Mouse (Mus musculus): ENCODE measurements around the gene Gemin6. TPM values are rescaled to one million over a fixed set of nuclear protein-coding genes. Genes with fewer than 3 reads are reported as not detected.
"Not testable (repeated sequence)": the region's sequence is repeated elsewhere in the genome, so short reads cannot be mapped to it uniquely, and the experiment has no call there.

Gemin6 gene
- total and polyA plus RNA-seq, 3 experiments: 19.6 to 25.3 TPM; not detected in 1

DNA sequence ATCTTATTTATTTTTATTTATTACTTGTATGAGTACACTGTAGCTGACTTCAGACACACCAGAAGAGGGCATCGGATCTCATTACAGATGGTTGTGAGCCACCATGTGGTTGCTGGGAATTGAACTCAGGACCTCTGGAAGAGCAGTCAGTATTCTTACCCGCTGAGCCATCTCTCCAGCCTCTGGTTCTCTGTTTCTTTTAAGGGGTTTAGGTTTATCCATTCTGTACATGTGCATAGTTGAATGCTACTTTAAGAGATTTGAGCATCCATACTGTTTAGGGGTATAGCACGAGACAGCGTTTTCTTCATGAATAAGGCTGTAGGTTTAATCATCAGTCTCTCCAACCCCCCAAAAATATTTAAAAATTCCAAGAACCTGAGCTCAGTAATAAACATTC is 10.2 kb upstream of the Gemin6 start:
- H3K9ac ChIP-seq (ENCODE audit: control insufficient read depth, low read depth, low read length, poor library complexity, severe bottlenecking); H3K4me1 ChIP-seq (ENCODE audit: control insufficient read depth in 1 of 2, insufficient read depth in 2 of 2, low read length in 2 of 2); H3K27me3 ChIP-seq (ENCODE audit: control insufficient read depth in 1 of 2, insufficient read depth in 2 of 2, low read length in 2 of 2); H3K27ac ChIP-seq (ENCODE audit: control insufficient read depth, low read depth, low read length); H3K36me3 ChIP-seq (ENCODE audit: control insufficient read depth in 1 of 2, insufficient read depth in 2 of 2, low read length in 2 of 2); H3K79me2 ChIP-seq (ENCODE audit: control insufficient read depth, insufficient read depth, low read length, poor library complexity); H3K9me3 ChIP-seq (replicated peaks; ENCODE audit: insufficient read depth, low read length); DNase-seq (ENCODE audit: low read depth, low spot score); H3K4me3 ChIP-seq (ENCODE audit: control insufficient read depth in 1 of 2, insufficient read depth in 1 of 2, low read depth in 2 of 2, low read length in 2 of 2): not testable (repeated sequence)
- TF ChIP-seq TBP (IDR thresholded peaks at IDR 0.05; ENCODE audit: low read depth, low read length): peak; percentile 86

DNA sequence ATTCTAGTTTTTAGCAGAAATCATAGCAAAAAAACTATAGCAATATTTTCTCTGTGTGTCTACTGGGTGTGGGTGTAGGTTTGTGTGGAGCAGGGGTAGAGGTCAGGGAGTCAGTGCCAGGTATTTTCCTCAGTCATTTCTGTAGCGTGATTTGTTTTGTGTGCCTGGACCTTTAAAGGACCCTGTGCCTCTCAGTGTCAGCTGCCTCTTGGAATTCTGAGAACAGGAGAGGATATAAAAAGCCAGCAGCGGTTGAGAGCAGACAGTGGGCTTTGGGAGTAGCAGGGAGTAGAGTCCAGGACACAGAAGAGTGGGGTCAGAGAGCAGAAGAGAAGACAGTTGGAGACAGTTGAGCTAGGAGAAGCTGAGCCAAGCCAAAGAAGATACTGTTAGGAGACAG is 4.1 kb upstream of the Gemin6 start:
- Histone ChIP-seq H3K79me2 (ENCODE audit: control insufficient read depth, insufficient read depth, low read length, poor library complexity) (no peaks in the 10 kb centered on the region), H3K27ac (ENCODE audit: control insufficient read depth, low read depth, low read length) (0 out of 2 replicates have a peak overlapping the region, but pooled peaks have one; percentile 4), H3K4me1 (ENCODE audit: control insufficient read depth in 1 of 2, insufficient read depth in 2 of 2, low read length in 2 of 2) (peaks cover 9 to 20% of the 10 kb centered on the region in 2 experiments), H3K4me3 (ENCODE audit: control insufficient read depth in 1 of 2, insufficient read depth in 1 of 2, low read depth in 2 of 2, low read length in 2 of 2) (no peak overlapping the region), H3K9me3 (replicated peaks; ENCODE audit: insufficient read depth, low read length) (no peaks in the 10 kb centered on the region), H3K27me3 (ENCODE audit: control insufficient read depth in 1 of 2, insufficient read depth in 2 of 2, low read length in 2 of 2) (peaks cover 0 to 2% of the 10 kb centered on the region in 2 experiments; a peak in 1 of 4 replicates), H3K9ac (ENCODE audit: control insufficient read depth, low read depth, low read length, poor library complexity, severe bottlenecking) (no peak overlapping the region), H3K36me3 (ENCODE audit: control insufficient read depth in 1 of 2, insufficient read depth in 2 of 2, low read length in 2 of 2) (peaks cover 0 to 19% of the 10 kb centered on the region in 2 experiments; a peak in 2 of 4 replicates)
- TF ChIP-seq USF1 (IDR thresholded peaks at IDR 0.05; ENCODE audit: low read depth, low read length) (no peak), MYB (IDR thresholded peaks at IDR 0.05; ENCODE audit: low read depth, low read length) (no peak), USF2 (IDR thresholded peaks at IDR 0.05; ENCODE audit: borderline replicate concordance in 1 of 2, insufficient read depth in 1 of 2, low read depth in 1 of 2, low read length in 2 of 2) (no peak), ZC3H11A (IDR thresholded peaks at IDR 0.05; ENCODE audit: low read depth, low read length) (no peak), ELF1 (IDR thresholded peaks at IDR 0.05; ENCODE audit: low read depth, low read length) (no peak), EP300 (IDR thresholded peaks at IDR 0.05; ENCODE audit: low read depth in 1 of 2, low read length in 2 of 2) (no peak), TAL1 (IDR thresholded peaks at IDR 0.05; ENCODE audit: low read length) (no peak), ZMIZ1 (IDR thresholded peaks at IDR 0.05; ENCODE audit: low read depth, low read length) (no peak), SMC3 (IDR thresholded peaks at IDR 0.05; ENCODE audit: low read depth, low read length) (no peak), HCFC1 (IDR thresholded peaks at IDR 0.05; ENCODE audit: low read depth, low read length) (no peak), GATA1 (IDR thresholded peaks at IDR 0.05; ENCODE audit: low read depth, low read length) (no peak), ZNF384 (IDR thresholded peaks at IDR 0.05; ENCODE audit: low read depth, low read length) (no peak), NELFE (IDR thresholded peaks at IDR 0.05; ENCODE audit: low read depth, low read length) (no peak)
- DNase-seq (ENCODE audit: low read depth, low spot score): no peak

DNA sequence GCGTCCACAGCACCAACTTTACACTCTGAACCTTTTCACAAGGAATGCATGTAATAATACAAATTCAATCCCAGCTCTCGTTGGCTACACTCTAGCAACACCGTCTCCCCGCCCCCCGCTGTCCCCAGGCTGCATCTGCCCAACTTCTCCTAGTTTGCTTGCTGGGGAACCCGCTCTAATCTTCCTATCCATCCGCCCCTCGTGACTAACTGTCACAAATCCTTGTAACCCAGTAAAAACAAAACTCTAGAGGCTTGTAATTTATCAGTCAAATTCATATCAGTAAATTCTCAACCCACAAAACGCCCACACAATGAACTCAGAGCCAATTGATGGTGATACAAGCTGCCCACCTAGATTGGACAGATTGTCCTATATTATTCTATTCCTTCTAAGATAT is 3.0 kb upstream of the Gemin6 start:
- peaks cover 9 to 20% of the 10 kb centered on the region in 2 experiments for H3K4me1 ChIP-seq (ENCODE audit: control insufficient read depth in 1 of 2, insufficient read depth in 2 of 2, low read length in 2 of 2)
- peaks cover 0 to 24% of the 10 kb centered on the region in 2 experiments; a peak in 2 of 4 replicates for H3K36me3 ChIP-seq (ENCODE audit: control insufficient read depth in 1 of 2, insufficient read depth in 2 of 2, low read length in 2 of 2)
- H3K4me3 ChIP-seq (ENCODE audit: control insufficient read depth in 1 of 2, insufficient read depth in 1 of 2, low read depth in 2 of 2, low read length in 2 of 2): peak overlapping the region in 1 of 2 experiments; percentile 21; a peak in 2 of 4 replicates
- no peaks in the 10 kb centered on the region for H3K79me2 ChIP-seq (ENCODE audit: control insufficient read depth, insufficient read depth, low read length, poor library complexity)
- no peaks in the 10 kb centered on the region for H3K9me3 ChIP-seq (replicated peaks; ENCODE audit: insufficient read depth, low read length)
- no peak overlapping the region for H3K9ac ChIP-seq (ENCODE audit: control insufficient read depth, low read depth, low read length, poor library complexity, severe bottlenecking)
- DNase-seq (ENCODE audit: low read depth, low spot score): peak; percentile 79
- H3K27me3 ChIP-seq (ENCODE audit: control insufficient read depth in 1 of 2, insufficient read depth in 2 of 2, low read length in 2 of 2): no peaks in the 10 kb centered on the region
- peak overlapping the region; percentile 50 for H3K27ac ChIP-seq (ENCODE audit: control insufficient read depth, low read depth, low read length)
- TF ChIP-seq GABPA (IDR thresholded peaks at IDR 0.05; ENCODE audit: low read depth, low read length) (no peak), RCOR1 (IDR thresholded peaks at IDR 0.05; ENCODE audit: low read depth, low read length) (peak; percentile 98), ZMIZ1 (IDR thresholded peaks at IDR 0.05; ENCODE audit: low read depth, low read length) (0 out of 2 replicates have a peak, but pooled peaks have one; percentile 29), USF2 (IDR thresholded peaks at IDR 0.05; ENCODE audit: borderline replicate concordance in 1 of 2, insufficient read depth in 1 of 2, low read depth in 1 of 2, low read length in 2 of 2) (peak in 1 of 2 experiments; percentile 49; a peak in 1 of 4 replicates), TCF12 (IDR thresholded peaks at IDR 0.05; ENCODE audit: low read depth, low read length) (peak; percentile 85), MYC (IDR thresholded peaks at IDR 0.05; ENCODE audit: low read depth, low read length) (0 out of 2 replicates have a peak, but pooled peaks have one; percentile 39), MYB (IDR thresholded peaks at IDR 0.05; ENCODE audit: low read depth, low read length) (peak; percentile 87), MXI1 (IDR thresholded peaks at IDR 0.05; ENCODE audit: low read depth, low read length) (peak; percentile 89), EP300 (IDR thresholded peaks at IDR 0.05; ENCODE audit: low read depth in 1 of 2, low read length in 2 of 2) (peak; percentile 81 to 92), SIN3A (IDR thresholded peaks at IDR 0.05; ENCODE audit: low read length) (peak; percentile 86), USF1 (IDR thresholded peaks at IDR 0.05; ENCODE audit: low read depth, low read length) (peak; percentile 89), ETS1 (IDR thresholded peaks at IDR 0.05; ENCODE audit: low read depth, low read length) (peak; percentile 83), HCFC1 (IDR thresholded peaks at IDR 0.05; ENCODE audit: low read depth, low read length) (no peak; the same call in 1 of the 2 replicates), MAZ (IDR thresholded peaks at IDR 0.05; ENCODE audit: low read depth, low read length) (0 out of 2 replicates have a peak, but pooled peaks have one; percentile 15), MAX (IDR thresholded peaks at IDR 0.05; ENCODE audit: low read length) (peak; percentile 69), TBP (IDR thresholded peaks at IDR 0.05; ENCODE audit: low read depth, low read length) (no peak), CTCF (IDR thresholded peaks at IDR 0.05 in 2 of 3, conservative IDR thresholded peaks at IDR 0.05 in 1 of 3; ENCODE audit: control insufficient read depth in 1 of 3, insufficient read depth in 1 of 3, low read depth in 2 of 3, low read length in 3 of 3, poor library complexity in 1 of 3, severe bottlenecking in 1 of 3) (no peak)
